Mouse (Mus musculus) brain, embryonic 14.5 days (tissue): ENCODE data around the gene Dennd6a.

Experiments
- CTCF ChIP-seq: fragments of 200-500 bp; IDR thresholded peaks from 2 replicates; pipeline ENCODE4 v1.5.1; 2012; ENCODE audit warnings: inconsistent platforms, mild to moderate bottlenecking, moderate library complexity, borderline replicate concordance; ENCODE audit not compliant: insufficient read depth, insufficient read length; ENCODE audit errors: extremely low read depth
- POLR2A ChIP-seq: fragments of 200-500 bp; IDR thresholded peaks from 2 replicates; pipeline ENCODE4 v1.6.1; 2012; ENCODE audit warnings: mild to moderate bottlenecking, inconsistent platforms, borderline replicate concordance; ENCODE audit not compliant: poor library complexity, insufficient read depth, insufficient read length, severe bottlenecking; ENCODE audit errors: extremely low read depth

- TF ChIP-seq CTCF (no peak), POLR2A (no peak)
These were observed 1.5 kb upstream of the Dennd6a start for GRCm38 (mm10) chr14:26571951-26572675.
